Mouse (Mus musculus): ENCODE measurements around the gene Vtn.

Gene Vtn

GRCm38 (mm10) chr11:78534516-78534915, 35.6 kb downstream of the Vtn start:
- DNase-seq: peak; percentile 23 to 39

- DNase-seq: peak; percentile 54 to 66
Measured at GRCm38 (mm10) chr11:78535376-78536079, 36.6 kb downstream of the Vtn start.

GRCm38 (mm10) chr11:78536080-78536689, 37.3 kb downstream of the Vtn start, which contains the start of the genes Tnfaip1 and Ift20:
Gene Tnfaip1 (minus strand): TSS chr11:78536332.
Gene Ift20 (plus strand): TSS chr11:78536361.
- peak; percentile 99 for DNase-seq

- no peak for DNase-seq
Measured at GRCm38 (mm10) chr11:78536690-78537084, 37.8 kb downstream of the Vtn start.

GRCm38 (mm10) chr11:78540358-78540757, 41.5 kb downstream of the Vtn start:
- DNase-seq: peak; percentile 36 to 52

- no peak for DNase-seq
Measured at GRCm38 (mm10) chr11:78544449-78545111, 45.7 kb downstream of the Vtn start.

GRCm38 (mm10) chr11:78545181-78545580, 46.3 kb downstream of the Vtn start:
- DNase-seq: no peak

- no peak for DNase-seq
Measured at GRCm38 (mm10) chr11:78547718-78548460, 49.0 kb downstream of the Vtn start.

GRCm38 (mm10) chr11:78549491-78549987, 50.6 kb downstream of the Vtn start:
- no peak for DNase-seq

GRCm38 (mm10) chr11:78550168-78551058, 51.5 kb downstream of the Vtn start, which contains the start of gene Tmem97:
Gene Tmem97 (minus strand): TSS chr11:78550777.
- DNase-seq: peak; percentile 97 to 99

- DNase-seq: no peak
Measured at GRCm38 (mm10) chr11:78551059-78551398, 52.1 kb downstream of the Vtn start.

Data from kidney, postnatal 25 days (tissue).